Mouse (Mus musculus): Measurements from ENCODE around the gene Pde2a.

The Pde2a gene

DNA sequence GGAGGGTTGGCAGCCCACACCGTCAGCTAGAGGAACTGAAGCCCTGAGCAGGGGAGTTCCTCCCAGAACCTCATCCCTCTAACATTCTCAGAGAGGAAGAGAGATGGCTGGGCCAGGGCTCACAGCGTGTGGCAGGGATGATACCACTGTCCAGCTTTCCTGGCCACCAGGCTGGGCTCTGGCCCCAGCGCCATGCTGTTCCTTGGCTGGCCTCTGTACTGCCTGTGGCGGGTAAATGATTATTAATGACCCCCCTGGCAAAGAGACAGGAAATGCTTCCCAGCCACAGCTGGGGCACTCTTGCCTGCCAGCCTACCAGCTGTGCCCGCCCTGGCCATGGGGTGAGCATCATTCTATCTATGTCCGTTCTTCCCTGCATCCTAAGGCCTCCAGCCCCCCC, 33.6 kb downstream of the Pde2a start:
- no peak for DNase-seq

GRCm38 (mm10) chr7:101456318-101456717, 34.8 kb downstream of the Pde2a start:
- no peak for DNase-seq

DNA sequence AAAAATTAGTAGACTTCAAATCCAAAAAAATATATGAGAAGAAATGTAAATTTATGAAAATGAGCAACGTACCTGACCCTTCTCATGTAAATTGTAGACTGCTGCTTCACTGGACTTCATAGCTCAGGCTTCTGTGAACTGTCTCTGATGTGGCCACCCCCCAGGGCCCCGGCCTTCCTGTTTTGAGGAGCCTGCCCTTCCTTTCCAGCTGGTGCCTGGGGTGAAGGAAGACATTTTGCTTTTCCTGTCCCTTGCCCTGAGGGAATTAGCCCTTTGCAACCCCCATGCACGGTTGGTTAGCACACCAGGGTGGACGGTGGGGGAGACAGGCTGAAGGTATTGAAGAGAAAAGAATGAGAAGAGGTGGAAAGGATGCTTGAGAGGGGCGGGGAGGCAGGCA, 35.3 kb downstream of the Pde2a start:
- no peak for DNase-seq

DNA sequence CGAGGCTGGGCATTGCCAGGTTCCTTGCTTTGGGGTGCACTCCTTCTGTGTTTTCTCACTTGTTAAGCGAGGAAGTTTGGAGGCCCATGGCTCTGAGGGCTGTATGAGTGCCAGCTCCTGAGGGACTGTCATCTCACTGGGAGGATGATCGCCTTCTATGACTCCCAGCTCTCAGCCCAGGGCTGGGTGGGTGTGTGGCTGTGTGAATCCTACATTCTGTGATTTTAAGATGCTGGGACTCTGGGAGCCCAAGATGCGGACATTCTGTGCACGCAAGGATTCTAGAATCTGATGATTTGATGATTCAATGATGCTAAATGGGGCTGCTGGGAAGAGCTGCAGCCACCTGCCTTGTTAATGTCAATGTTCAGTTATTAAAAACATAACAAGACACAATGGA, 35.8 kb downstream of the Pde2a start:
- DNase-seq, result no peak

- DNase-seq, result peak in 1 of 2 experiments; percentile 31
Measured at GRCm38 (mm10) chr7:101457801-101458200, 36.3 kb downstream of the Pde2a start.

- DNase-seq, result no peak
Measured at GRCm38 (mm10) chr7:101458278-101458781, 36.8 kb downstream of the Pde2a start.

- DNase-seq, result no peak
Measured at GRCm38 (mm10) chr7:101459305-101459813, 37.9 kb downstream of the Pde2a start.

GRCm38 (mm10) chr7:101459923-101460607, 38.6 kb downstream of the Pde2a start:
- DNase-seq, result no peak

GRCm38 (mm10) chr7:101460608-101460957, 39.1 kb downstream of the Pde2a start:
- no peak for DNase-seq

DNA sequence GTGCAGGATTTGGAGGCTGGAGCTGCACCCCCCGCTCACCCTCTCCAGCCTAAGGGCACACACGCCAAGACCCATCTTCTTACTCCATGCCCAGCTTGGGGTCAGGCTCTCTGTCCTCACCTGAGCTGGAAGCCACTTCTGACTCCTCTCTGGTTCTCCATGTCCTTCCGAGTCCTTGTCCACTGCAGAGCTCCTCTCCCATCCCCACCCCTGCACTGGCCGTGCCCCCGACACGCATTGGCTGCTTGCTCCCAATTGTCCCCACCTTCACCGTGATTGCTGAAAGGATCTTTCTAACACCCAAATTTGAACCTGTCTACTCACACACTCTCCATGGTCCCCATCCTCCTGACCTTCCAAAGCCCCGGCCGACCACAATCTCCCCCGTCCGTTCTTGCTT, 40.1 kb downstream of the Pde2a start:
- DNase-seq, result no peak

DNA sequence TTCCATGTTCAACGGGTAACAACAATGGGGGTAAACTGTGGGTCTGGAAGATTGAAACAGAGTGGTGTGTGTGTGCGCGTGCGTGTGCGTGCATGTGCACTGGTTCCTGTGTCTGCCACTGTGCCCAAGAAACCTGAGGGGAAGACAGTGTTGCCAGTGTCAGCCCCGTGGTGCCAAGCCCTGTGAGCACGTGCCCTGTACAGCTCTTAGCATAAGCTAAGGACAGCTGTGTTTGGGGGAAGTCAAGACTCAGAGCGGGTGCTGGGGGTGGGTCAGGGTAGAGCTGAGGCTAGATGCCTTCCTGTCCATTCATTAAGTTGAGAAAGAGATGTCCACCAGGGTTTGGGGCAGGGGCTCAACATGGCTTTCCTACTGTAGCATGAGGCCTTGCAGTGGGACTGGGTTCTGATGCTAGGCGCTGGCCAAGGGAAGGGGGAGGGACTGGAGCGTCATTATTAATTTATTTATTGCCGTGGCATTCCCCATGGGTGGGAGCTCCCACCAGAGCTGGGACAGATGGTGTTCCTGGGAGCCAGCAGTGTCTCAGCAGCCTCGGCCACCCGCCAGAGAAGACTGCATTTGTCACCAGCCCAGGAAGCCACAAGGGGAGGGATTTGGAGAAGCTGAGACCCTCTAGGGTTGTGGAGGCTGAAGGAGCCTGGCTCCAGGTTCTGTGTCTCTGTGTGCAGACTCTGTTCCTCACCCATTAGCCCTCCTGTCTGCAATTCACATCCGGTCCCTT, 41.0 kb downstream of the Pde2a start:
- DNase-seq, result no peak

- DNase-seq, result no peak
Measured at GRCm38 (mm10) chr7:101463665-101464271, 42.3 kb downstream of the Pde2a start.

DNA sequence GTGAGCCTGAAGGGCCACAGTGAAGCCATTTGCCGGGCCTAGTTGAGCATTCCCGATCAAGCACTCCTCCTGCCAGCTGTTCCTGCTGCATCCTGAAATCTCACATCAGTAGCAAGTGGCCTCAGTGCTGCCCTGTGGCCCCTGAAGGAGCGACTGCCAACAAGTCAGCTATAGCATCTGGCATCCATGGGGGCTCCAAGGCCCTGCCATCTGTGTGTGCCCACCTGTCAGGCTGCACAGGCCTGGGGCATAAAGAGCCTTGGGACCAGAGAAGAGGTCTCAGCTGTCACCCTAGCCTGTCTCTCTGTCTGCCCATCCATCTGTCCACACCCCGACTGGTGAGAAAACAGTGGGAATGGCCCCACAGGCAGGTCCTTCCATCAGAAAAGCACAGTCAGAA, 43.4 kb downstream of the Pde2a start:
- DNase-seq, result no peak

DNA sequence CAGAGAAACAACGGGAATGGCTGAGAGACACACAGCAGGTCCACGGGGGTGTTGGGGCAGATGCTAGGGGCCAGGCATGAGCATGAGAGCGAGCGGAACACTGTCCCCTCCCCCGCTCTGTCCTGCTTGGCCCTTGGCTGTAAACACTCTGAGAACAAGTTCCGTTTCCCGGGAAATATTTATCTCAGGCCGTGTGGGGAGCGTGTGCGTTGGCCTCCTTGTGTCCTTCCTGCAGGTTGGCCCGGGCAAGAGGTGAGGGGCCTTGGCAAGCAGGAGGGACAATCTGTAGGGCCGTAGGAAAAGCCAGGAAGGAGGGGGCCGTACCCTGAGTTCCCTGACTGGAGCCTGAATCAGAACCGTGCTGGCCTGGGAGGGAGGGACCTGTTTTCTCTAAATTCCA, 43.9 kb downstream of the Pde2a start:
- no peak for DNase-seq

DNA sequence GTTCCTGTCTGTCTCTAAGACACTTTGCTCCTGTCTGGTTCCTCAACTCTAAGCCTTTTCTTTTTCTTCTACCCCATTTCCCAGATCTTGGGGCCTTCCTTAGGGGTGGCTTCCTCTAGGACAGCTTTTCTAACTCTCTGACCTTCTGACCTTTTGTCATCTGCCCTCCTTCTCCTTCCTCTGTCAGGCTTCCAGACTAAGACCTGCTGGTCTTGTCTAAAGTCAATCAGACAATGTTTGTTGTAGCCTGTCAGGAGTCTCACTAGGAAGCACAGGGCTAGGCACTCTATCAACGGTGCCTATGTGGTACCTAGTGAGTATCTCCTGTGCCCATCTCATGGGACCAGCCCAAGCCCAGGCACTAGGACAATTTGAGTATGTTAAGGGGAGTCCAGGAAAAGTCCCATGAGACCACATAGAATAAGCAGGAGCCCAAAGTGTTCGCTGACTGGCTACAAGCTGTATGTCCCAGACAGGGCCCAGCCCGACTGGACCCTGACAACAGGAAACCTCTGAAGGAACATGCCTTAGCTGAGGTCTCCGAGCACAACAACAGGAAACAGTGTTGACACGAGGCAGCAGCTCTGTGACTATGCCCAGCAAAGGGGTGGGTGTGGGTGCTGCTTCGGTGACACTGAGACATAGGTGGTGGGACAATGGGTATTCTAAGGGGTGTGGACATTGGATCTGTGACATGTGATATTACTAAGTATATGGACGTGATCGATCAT, 44.5 kb downstream of the Pde2a start:
- no peak for DNase-seq

- no peak for DNase-seq
Measured at GRCm38 (mm10) chr7:101466581-101467081, 45.1 kb downstream of the Pde2a start.

- no peak for DNase-seq
Measured at GRCm38 (mm10) chr7:101471423-101471822, 49.9 kb downstream of the Pde2a start.

GRCm38 (mm10) chr7:101471968-101472480, 50.5 kb downstream of the Pde2a start:
- no peak for DNase-seq

DNA sequence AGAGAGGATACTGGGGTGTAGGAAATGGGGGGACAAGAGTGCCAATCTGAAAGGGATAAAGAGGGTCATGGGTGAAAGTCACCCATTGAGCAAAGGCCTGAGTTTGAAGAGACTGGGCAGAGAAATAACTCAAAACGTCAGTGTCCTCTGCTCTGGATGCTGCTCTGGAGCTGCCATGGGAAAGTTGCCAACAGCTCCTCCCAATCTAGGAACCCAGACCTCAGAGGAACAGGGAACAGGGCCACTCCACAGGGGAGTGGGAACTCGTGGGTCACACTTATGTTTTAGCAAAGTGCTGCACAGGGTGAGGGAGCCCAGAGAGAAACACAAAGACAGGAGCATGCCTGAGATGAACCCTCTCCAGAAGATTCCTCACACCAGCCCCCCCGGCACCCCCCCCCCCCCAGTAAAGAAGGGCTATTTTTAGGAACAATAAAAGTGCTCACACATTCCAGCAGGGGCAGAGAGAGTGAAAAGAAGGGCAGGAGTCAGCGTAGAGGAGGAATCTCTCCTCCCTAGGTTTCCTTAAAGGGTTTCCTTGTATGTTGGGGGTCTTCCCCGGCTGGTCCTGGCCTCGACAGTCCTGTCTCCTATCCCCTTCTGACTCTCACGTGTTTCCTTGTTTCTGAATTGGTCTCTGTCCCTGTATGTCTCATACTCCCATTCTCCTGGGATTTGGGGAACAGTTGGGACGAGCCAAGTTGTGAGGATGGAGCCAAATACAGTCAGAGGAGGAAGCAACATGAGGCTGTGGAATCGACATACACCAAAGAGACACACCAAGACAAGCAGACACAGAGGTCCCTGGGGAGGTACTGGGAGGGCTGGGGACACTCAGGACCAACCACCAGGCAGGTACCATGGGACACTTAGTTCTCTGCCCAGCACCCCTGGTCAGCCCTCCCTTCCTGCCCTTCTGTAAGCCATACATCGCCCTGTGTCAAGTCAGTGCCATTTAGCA, 51.4 kb downstream of the Pde2a start:
- DNase-seq, result no peak

DNA sequence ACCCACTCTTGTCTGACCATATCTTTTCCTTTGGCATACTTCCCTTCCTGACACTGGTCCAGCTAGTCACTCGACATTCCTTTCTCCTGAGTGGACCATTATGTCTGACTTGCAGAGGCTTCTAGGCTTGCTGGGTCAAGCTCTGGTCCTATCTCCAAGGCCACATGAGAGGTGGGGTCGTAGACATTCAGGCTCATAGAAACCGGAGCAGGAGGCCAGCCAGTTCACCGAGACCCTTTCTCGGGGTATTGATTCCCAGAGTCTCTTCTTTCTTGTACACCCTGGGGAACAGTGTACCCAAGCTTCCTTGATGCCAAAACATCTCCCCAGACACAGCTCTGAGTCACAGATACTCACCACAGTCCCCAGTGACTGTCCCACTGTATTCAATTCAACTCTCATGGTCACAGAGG, 52.9 kb downstream of the Pde2a start:
- no peak for DNase-seq

DNA sequence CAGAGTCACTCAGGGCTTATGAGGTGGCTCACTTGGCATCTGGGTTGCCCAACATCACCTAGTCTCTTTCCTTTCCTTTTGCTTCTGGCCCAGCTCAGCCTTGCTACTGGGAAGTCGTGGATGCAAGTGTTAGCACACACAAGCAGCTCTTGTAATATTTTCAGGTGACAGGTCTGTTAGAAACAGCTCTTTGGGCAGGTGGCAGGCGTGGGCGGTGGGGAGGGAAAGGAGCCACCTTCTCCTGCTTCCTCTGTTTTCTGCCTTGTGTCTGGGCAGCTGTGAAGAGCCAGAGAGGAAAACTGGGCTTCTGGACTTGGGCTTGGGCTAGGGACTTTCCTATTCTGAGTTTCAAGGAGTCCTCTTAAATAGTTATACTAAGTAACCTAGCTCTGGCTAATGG, 54.5 kb downstream of the Pde2a start:
- no peak for DNase-seq
